Comparison of ENCODE assay signal across 18 mouse cellular contexts in the genomic region with DNA sequence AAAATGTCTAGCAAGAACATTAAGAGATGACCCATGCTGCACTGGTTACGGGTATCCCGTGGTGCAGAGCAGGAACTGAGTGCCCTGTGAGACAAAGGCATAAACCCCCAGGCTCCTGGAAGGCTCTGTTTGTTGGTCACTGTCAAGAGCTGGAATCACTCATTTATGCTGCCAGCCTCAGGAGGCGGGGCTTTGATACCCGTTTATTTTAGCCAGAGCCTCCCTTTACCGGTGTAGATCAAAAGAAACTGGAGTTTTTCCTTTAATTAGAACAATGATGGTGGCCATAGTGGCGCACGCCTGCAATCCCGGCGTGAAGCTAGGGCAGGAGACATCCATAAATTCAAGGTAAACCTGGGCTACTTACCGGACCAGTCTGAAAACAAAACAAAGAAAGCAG. TPM values are rescaled to one million over a fixed set of nuclear protein-coding genes. Genes with fewer than 3 reads are reported as not detected.
DNase-seq lines count a peak whose midpoint lies in the region; ATAC-seq and TF ChIP-seq lines count a peak whose summit lies in the region.
"Had no signal": no experiment of that assay in that cellular context is flagged by ENCODE, and none has a peak within 500 bp of the region (broad histone marks: within the 10 kb centered on the region; RNA-seq: fewer than 3 reads in every experiment).

No protein-coding gene starts in this region.

- ATAC-seq in heart, embryonic 12.5 days (ENCODE audit: insufficient number of reproducible peaks, low FRiP score): no peak
- ATAC-seq: forebrain, embryonic 14.5 days; intestine, embryonic 16.5 days; Patski had no signal

- no peak for TF ChIP-seq EP300 in ES-Bruce4 (IDR thresholded peaks at IDR 0.05; ENCODE audit: insufficient read depth, low read depth, low read length)

- WGBS in heart, embryonic 12.5 days: 88% methylated on average over 10 of the region's 10 CpGs

- H3K4me1 ChIP-seq in heart, embryonic 12.5 days (replicated peaks): peaks cover 82% of the 10 kb centered on the region
- peaks cover 99% of the 10 kb centered on the region for H3K4me1 ChIP-seq in E14TG2a.4 (replicated peaks; ENCODE audit: low read depth, low read length)
- peaks cover 12% of the 10 kb centered on the region for H3K4me1 ChIP-seq in ES-Bruce4 (ENCODE audit: control insufficient read depth, insufficient read depth, low read length)

- H3K4me2 ChIP-seq in heart, embryonic 12.5 days: 0 out of 2 replicates have a peak overlapping the region, but pooled peaks have one; percentile 4
- H3K4me2 ChIP-seq: embryonic facial prominence, embryonic 12.5 days; hindbrain, embryonic 14.5 days had no signal

- H3K27ac ChIP-seq in heart, embryonic 12.5 days (ENCODE audit: poor library complexity, severe bottlenecking): no peak overlapping the region
- peak overlapping the region; percentile 90 for H3K27ac ChIP-seq in ES-Bruce4 (ENCODE audit: insufficient read depth, low read length)
- H3K27ac ChIP-seq: embryonic facial prominence, embryonic 12.5 days; heart, embryonic 15.5 days; hindbrain, embryonic 10.5 days; hindbrain, embryonic 14.5 days had no signal

- no peak for TF ChIP-seq POLR2A in ES-Bruce4 (IDR thresholded peaks at IDR 0.05; ENCODE audit: insufficient read depth, low read length)

- no peaks in the 10 kb centered on the region for H3K9me3 ChIP-seq in heart, embryonic 12.5 days (replicated peaks)
- H3K9me3 ChIP-seq in E14TG2a.4 (ENCODE audit: low read length) (peaks cover 19% of the 10 kb centered on the region; the same call in 1 of the 2 replicates), ES-Bruce4 (replicated peaks; ENCODE audit: control insufficient read depth, insufficient read depth, low read length, poor library complexity, severe bottlenecking) (no peaks in the 10 kb centered on the region)
- H3K9me3 ChIP-seq: embryonic facial prominence, embryonic 12.5 days; heart, embryonic 15.5 days had no signal

- no peak overlapping the region for H3K4me3 ChIP-seq in heart, embryonic 12.5 days
- H3K4me3 ChIP-seq in E14TG2a.4 (replicated peaks; ENCODE audit: low read length) (peak overlapping the region; percentile 75), ES-Bruce4 (ENCODE audit: low read depth, low read length) (peak overlapping the region; percentile 62)
- H3K4me3 ChIP-seq: embryonic facial prominence, embryonic 12.5 days; heart, adult 2 months; heart, embryonic 15.5 days; hindbrain, embryonic 10.5 days had no signal

- peaks cover 6% of the 10 kb centered on the region for H3K36me3 ChIP-seq in heart, embryonic 12.5 days
- H3K36me3 ChIP-seq in E14TG2a.4 (ENCODE audit: insufficient read depth, low read length) (peaks cover 38% of the 10 kb centered on the region), ES-Bruce4 (ENCODE audit: control insufficient read depth, insufficient read depth, low read length, poor library complexity, severe bottlenecking) (no peaks in the 10 kb centered on the region)
- H3K36me3 ChIP-seq: heart, embryonic 15.5 days had no signal

- TF ChIP-seq CTCF in E14TG2a.4 (conservative IDR thresholded peaks at IDR 0.05; ENCODE audit: low read length): no peak
- no peak for TF ChIP-seq CTCF in ES-Bruce4 (IDR thresholded peaks at IDR 0.05; ENCODE audit: low read depth, low read length)

- DNase-seq in heart, postnatal 25 days (ENCODE audit: low spot score): no peak
- DNase-seq in testis, postnatal 10 days (ENCODE audit: low spot score): peak; percentile 31
- no peak for DNase-seq in cerebellum, adult 8-10 months
- DNase-seq: cerebellum, adult 11 months; cerebellum, adult 9-10 months; gastrocnemius, postnatal 10 days; kidney, adult 2 months had no signal

- no peak overlapping the region for H3K9ac ChIP-seq in heart, embryonic 12.5 days
- H3K9ac ChIP-seq in ES-Bruce4 (ENCODE audit: low read depth, poor library complexity, severe bottlenecking): 0 out of 2 replicates have a peak overlapping the region, but pooled peaks have one; percentile 8
- H3K9ac ChIP-seq: embryonic facial prominence, embryonic 12.5 days; heart, embryonic 15.5 days; hindbrain, embryonic 14.5 days had no signal

- H3K27me3 ChIP-seq in heart, embryonic 12.5 days (replicated peaks): no peaks in the 10 kb centered on the region
- no peaks in the 10 kb centered on the region for H3K27me3 ChIP-seq in E14TG2a.4 (ENCODE audit: insufficient read depth, low read length)
- no peaks in the 10 kb centered on the region for H3K27me3 ChIP-seq in ES-Bruce4 (ENCODE audit: control insufficient read depth, insufficient read depth, low read length, poor library complexity, severe bottlenecking)
- H3K27me3 ChIP-seq: embryonic facial prominence, embryonic 12.5 days; heart, embryonic 15.5 days; Patski had no signal

- intact Hi-C loops in heart, postnatal 25 days (cut with DNase I): no loop called here

RNA-seq across cellular contexts. Expression of gene Snx18, which starts 12.7 kb away (rescaled TPM):
- polyA plus RNA-seq in heart, embryonic 12.5 days (2016; fragmentation: Nextera tagmentation; extraction: Ambion mirVana): 29.6 and 31.6 TPM in 2 replicates
- 10 to 100 TPM; 22.6 to 23.6 TPM for total RNA-seq in heart, postnatal 25 days (2021)
- polyA plus RNA-seq in ES-Bruce4 (2011; ENCODE audit: insufficient read depth, insufficient read length, low read depth, missing spikeins): 36.7 and 42.4 TPM in 2 replicates

RNA-seq across cellular contexts. Expression of gene Hspb3, which starts 57.8 kb away (rescaled TPM):
- 55.3 and 59.7 TPM in 2 replicates for polyA plus RNA-seq in heart, embryonic 12.5 days (2016; fragmentation: Nextera tagmentation; extraction: Ambion mirVana)
- 10 to 100 TPM; 18.4 to 22.7 TPM for total RNA-seq in heart, postnatal 25 days (2021)
- polyA plus RNA-seq in ES-Bruce4 (2011; ENCODE audit: insufficient read depth, insufficient read length, low read depth, missing spikeins): not detected in 2 replicates
- polyA plus RNA-seq: forebrain, embryonic 14.5 days; hindbrain, embryonic 10.5 days; intestine, embryonic 16.5 days; Patski had no signal

Comparison
In these comparisons a context has a peak if more than half of its experiments do, and no peak if none do; other contexts are left out.
1. RNA of gene Hspb3, which starts 57.8 kb away (polyA plus RNA-seq): 55.3 to 59.7 TPM in heart, embryonic 12.5 days; not detected in ES-Bruce4; every median in the first group is over 10 times any median in the second.